Mouse (Mus musculus) brain, embryonic 14.5 days (tissue): ENCODE results near the gene Antxr1.

ENCODE experiments used
- CTCF ChIP-seq: fragments of 200-500 bp; IDR thresholded peaks from 2 replicates; pipeline ENCODE4 v1.5.1; 2012; ENCODE audit warnings: inconsistent platforms, mild to moderate bottlenecking, moderate library complexity, borderline replicate concordance; ENCODE audit not compliant: insufficient read depth, insufficient read length; ENCODE audit errors: extremely low read depth
- POLR2A ChIP-seq: fragments of 200-500 bp; IDR thresholded peaks from 2 replicates; pipeline ENCODE4 v1.6.1; 2012; ENCODE audit warnings: mild to moderate bottlenecking, inconsistent platforms, borderline replicate concordance; ENCODE audit not compliant: poor library complexity, insufficient read depth, insufficient read length, severe bottlenecking; ENCODE audit errors: extremely low read depth

GRCm38 (mm10) chr6:87304486-87304885 lies 31.1 kb downstream of the Antxr1 start:
- TF ChIP-seq CTCF (no peak), POLR2A (no peak)
